ENCODE assay signal across 23 mouse cellular contexts in genomic region chr1:36331743-36332142, GRCm38 (mm10). TPM values are rescaled to one million over a fixed set of nuclear protein-coding genes. Genes with fewer than 3 reads are reported as not detected.
DNase-seq lines count a peak whose midpoint lies in the region; ATAC-seq and TF ChIP-seq lines count a peak whose summit lies in the region.
"Had no signal": no experiment of that assay in that cellular context is flagged by ENCODE, and none has a peak within 500 bp of the region (broad histone marks: within the 10 kb centered on the region; RNA-seq: fewer than 3 reads in every experiment).

No protein-coding gene starts in this region.

- no peak for TF ChIP-seq CTCF in forebrain, postnatal 0 days (IDR thresholded peaks at IDR 0.05; ENCODE audit: low read depth)
- no peak for TF ChIP-seq CTCF in intestine, postnatal 0 days (IDR thresholded peaks at IDR 0.05; ENCODE audit: low read depth)

- peak; percentile 25 for DNase-seq in forebrain, embryonic 11.5 days (ENCODE audit: low spot score)
- DNase-seq in forebrain, postnatal 0 days: no peak
- no peak for DNase-seq in thymus, postnatal 25 days
- DNase-seq in heart, adult 9 months (ENCODE audit: low spot score in 2 of 2): no peak
- DNase-seq in kidney, adult 8-10 months: no peak
- DNase-seq: adrenal gland, adult 2 months; adrenal gland, adult 8-10 months; adrenal gland, postnatal 10 days; adrenal gland, postnatal 14 days; adrenal gland, postnatal 25 days; adrenal gland, postnatal 36 days; B cell, adult 2 months; cerebellum, adult 11 months; cerebellum, adult 11-12 months had no signal

- H3K9me3 ChIP-seq in forebrain, embryonic 11.5 days (ENCODE audit: control insufficient read depth, low read length): no peaks in the 10 kb centered on the region
- H3K9me3 ChIP-seq in forebrain, postnatal 0 days (ENCODE audit: low read length): no peaks in the 10 kb centered on the region
- no peaks in the 10 kb centered on the region for H3K9me3 ChIP-seq in intestine, embryonic 15.5 days
- H3K9me3 ChIP-seq in intestine, embryonic 16.5 days (ENCODE audit: control insufficient read depth, low read length): no peaks in the 10 kb centered on the region
- no peaks in the 10 kb centered on the region for H3K9me3 ChIP-seq in intestine, postnatal 0 days (ENCODE audit: control insufficient read depth)
- H3K9me3 ChIP-seq: G1E had no signal

- H3K4me2 ChIP-seq in forebrain, embryonic 11.5 days (ENCODE audit: low read depth, low read length, severe bottlenecking): no peak overlapping the region
- no peak overlapping the region for H3K4me2 ChIP-seq in forebrain, postnatal 0 days (ENCODE audit: low read depth)
- H3K4me2 ChIP-seq in intestine, embryonic 15.5 days (replicated peaks): no peak overlapping the region
- no peak overlapping the region for H3K4me2 ChIP-seq in intestine, embryonic 16.5 days (ENCODE audit: low read depth, low read length)
- no peak overlapping the region for H3K4me2 ChIP-seq in intestine, postnatal 0 days (replicated peaks; ENCODE audit: low read depth)

- H3K27ac ChIP-seq in forebrain, embryonic 11.5 days (ENCODE audit: low read depth, low read length): no peak overlapping the region
- H3K27ac ChIP-seq in forebrain, postnatal 0 days (ENCODE audit: low read depth, low read length): no peak overlapping the region
- H3K27ac ChIP-seq in intestine, embryonic 15.5 days: no peak overlapping the region
- no peak overlapping the region for H3K27ac ChIP-seq in intestine, embryonic 16.5 days (ENCODE audit: low read length)
- no peak overlapping the region for H3K27ac ChIP-seq in intestine, postnatal 0 days (ENCODE audit: low read depth, low read length)

- no peak for ATAC-seq in forebrain, embryonic 11.5 days (replicated peaks; ENCODE audit: low FRiP score)
- no peak for ATAC-seq in forebrain, postnatal 0 days
- ATAC-seq in intestine, embryonic 15.5 days: peak; percentile 46; the same call in 1 of the 2 replicates
- peak; percentile 62 for ATAC-seq in intestine, embryonic 16.5 days
- ATAC-seq in intestine, postnatal 0 days: peak; percentile 62
- ATAC-seq: activated CD4-positive, CD25-positive, alpha-beta regulatory T cell, adult 4 months; CD4-positive, CD25-positive, alpha-beta regulatory T cell, adult 4 months; Patski had no signal

- no peak overlapping the region for H3K4me3 ChIP-seq in forebrain, embryonic 11.5 days (ENCODE audit: low read depth, low read length)
- no peak overlapping the region for H3K4me3 ChIP-seq in forebrain, postnatal 0 days (ENCODE audit: low read depth, low read length)
- H3K4me3 ChIP-seq in intestine, embryonic 15.5 days (replicated peaks): no peak overlapping the region
- no peak overlapping the region for H3K4me3 ChIP-seq in intestine, embryonic 16.5 days (ENCODE audit: low read length)
- H3K4me3 ChIP-seq in intestine, postnatal 0 days (ENCODE audit: low read depth, low read length): no peak overlapping the region

- no peaks in the 10 kb centered on the region for H3K27me3 ChIP-seq in forebrain, embryonic 11.5 days (ENCODE audit: control insufficient read depth, insufficient read depth, low read length)
- H3K27me3 ChIP-seq in forebrain, postnatal 0 days (ENCODE audit: insufficient read depth, low read length): no peaks in the 10 kb centered on the region
- no peaks in the 10 kb centered on the region for H3K27me3 ChIP-seq in intestine, embryonic 15.5 days (replicated peaks)
- no peaks in the 10 kb centered on the region for H3K27me3 ChIP-seq in intestine, embryonic 16.5 days (replicated peaks; ENCODE audit: control insufficient read depth, insufficient read depth, low read length)
- no peaks in the 10 kb centered on the region for H3K27me3 ChIP-seq in intestine, postnatal 0 days (replicated peaks; ENCODE audit: control insufficient read depth, insufficient read depth, low read length)
- H3K27me3 ChIP-seq: CH12.LX, Patski had no signal

- peaks cover 5% of the 10 kb centered on the region for H3K36me3 ChIP-seq in forebrain, embryonic 11.5 days (ENCODE audit: control insufficient read depth, insufficient read depth, low read length)
- H3K36me3 ChIP-seq in forebrain, postnatal 0 days (ENCODE audit: insufficient read depth): peaks cover 22% of the 10 kb centered on the region
- peaks cover 11% of the 10 kb centered on the region for H3K36me3 ChIP-seq in intestine, embryonic 15.5 days
- peaks cover 14% of the 10 kb centered on the region for H3K36me3 ChIP-seq in intestine, embryonic 16.5 days (ENCODE audit: control insufficient read depth, insufficient read depth, low read length)
- H3K36me3 ChIP-seq in intestine, postnatal 0 days (ENCODE audit: control insufficient read depth, insufficient read depth): peaks cover 17% of the 10 kb centered on the region

- H3K9ac ChIP-seq in forebrain, embryonic 11.5 days (ENCODE audit: low read length): no peak overlapping the region
- H3K9ac ChIP-seq in forebrain, postnatal 0 days: no peak overlapping the region
- H3K9ac ChIP-seq in intestine, embryonic 15.5 days: no peak overlapping the region
- no peak overlapping the region for H3K9ac ChIP-seq in intestine, embryonic 16.5 days (ENCODE audit: low read depth, low read length)
- H3K9ac ChIP-seq in intestine, postnatal 0 days (ENCODE audit: low read depth, low read length): no peak overlapping the region

- no peaks in the 10 kb centered on the region for H3K4me1 ChIP-seq in forebrain, embryonic 11.5 days (replicated peaks; ENCODE audit: control insufficient read depth, insufficient read depth, low read length)
- H3K4me1 ChIP-seq in forebrain, postnatal 0 days (ENCODE audit: insufficient read depth): no peaks in the 10 kb centered on the region
- no peaks in the 10 kb centered on the region for H3K4me1 ChIP-seq in intestine, embryonic 15.5 days (replicated peaks)
- H3K4me1 ChIP-seq in intestine, embryonic 16.5 days (ENCODE audit: control insufficient read depth, insufficient read depth, low read length): no peaks in the 10 kb centered on the region; the same call in 1 of the 2 replicates
- H3K4me1 ChIP-seq in intestine, postnatal 0 days (replicated peaks; ENCODE audit: control insufficient read depth, insufficient read depth, low read length): no peaks in the 10 kb centered on the region

- 80% methylated on average over 6 of the region's 6 CpGs for WGBS in forebrain, embryonic 11.5 days
- WGBS in forebrain, postnatal 0 days: 78% methylated on average over 6 of the region's 6 CpGs
- 72% methylated on average over 6 of the region's 6 CpGs for WGBS in intestine, embryonic 15.5 days
- WGBS in intestine, embryonic 16.5 days: 66% methylated on average over 6 of the region's 6 CpGs
- 46% methylated on average over 6 of the region's 6 CpGs for WGBS in intestine, postnatal 0 days

RNA-seq across cellular contexts. Expression of gene Arid5a, which starts 24.2 kb away (rescaled TPM):
- polyA plus RNA-seq in forebrain, embryonic 11.5 days (2014; fragmentation: Nextera tagmentation; extraction: Ambion mirVana): 2.5 and 3.3 TPM in 2 replicates
- total RNA-seq in forebrain, postnatal 0 days (2014; rRNA removed): 3.9 and 9.8 TPM in 2 replicates
- 2.2 and 3.4 TPM in 2 replicates for polyA plus RNA-seq in forebrain, postnatal 0 days (2015; fragmentation: Nextera tagmentation; extraction: Ambion mirVana)
- 3.2 and 5.3 TPM in 2 replicates for polyA plus RNA-seq in intestine, embryonic 15.5 days (2015; fragmentation: Nextera tagmentation; extraction: Ambion mirVana)
- polyA plus RNA-seq in intestine, embryonic 16.5 days (2015; fragmentation: Nextera tagmentation; extraction: Ambion mirVana): 4.1 and 4.8 TPM in 2 replicates
- 3.6 and 3.7 TPM in 2 replicates for polyA plus RNA-seq in intestine, postnatal 0 days (2015; fragmentation: Nextera tagmentation; extraction: Ambion mirVana)

RNA-seq across cellular contexts. Expression of gene Kansl3, which starts 37.2 kb away (rescaled TPM):
- 46.2 and 49.6 TPM in 2 replicates for polyA plus RNA-seq in forebrain, embryonic 11.5 days (2014; fragmentation: Nextera tagmentation; extraction: Ambion mirVana)
- total RNA-seq in forebrain, postnatal 0 days (2014; rRNA removed): 43.9 and 53.6 TPM in 2 replicates
- polyA plus RNA-seq in forebrain, postnatal 0 days (2015; fragmentation: Nextera tagmentation; extraction: Ambion mirVana): 18.6 and 27.8 TPM in 2 replicates
- polyA plus RNA-seq in intestine, embryonic 15.5 days (2015; fragmentation: Nextera tagmentation; extraction: Ambion mirVana): 32.2 and 36.5 TPM in 2 replicates
- polyA plus RNA-seq in intestine, embryonic 16.5 days (2015; fragmentation: Nextera tagmentation; extraction: Ambion mirVana): 33.3 and 33.8 TPM in 2 replicates
- 18.6 and 19.1 TPM in 2 replicates for polyA plus RNA-seq in intestine, postnatal 0 days (2015; fragmentation: Nextera tagmentation; extraction: Ambion mirVana)

RNA-seq across cellular contexts. Expression of gene Fer1l5, which starts 40.3 kb away (rescaled TPM):
- polyA plus RNA-seq in forebrain, embryonic 11.5 days (2014; fragmentation: Nextera tagmentation; extraction: Ambion mirVana): 1.4 and 1.9 TPM in 2 replicates
- 0.15 TPM in 1 of 2 replicates, not detected in the other for total RNA-seq in forebrain, postnatal 0 days (2014; rRNA removed)
- 1.0 and 1.2 TPM in 2 replicates for polyA plus RNA-seq in forebrain, postnatal 0 days (2015; fragmentation: Nextera tagmentation; extraction: Ambion mirVana)
- 0.43 and 0.80 TPM in 2 replicates for polyA plus RNA-seq in intestine, embryonic 15.5 days (2015; fragmentation: Nextera tagmentation; extraction: Ambion mirVana)
- polyA plus RNA-seq in intestine, embryonic 16.5 days (2015; fragmentation: Nextera tagmentation; extraction: Ambion mirVana): 0.50 and 0.66 TPM in 2 replicates
- polyA plus RNA-seq in intestine, postnatal 0 days (2015; fragmentation: Nextera tagmentation; extraction: Ambion mirVana): 0.13 and 0.17 TPM in 2 replicates
- total RNA-seq: adrenal gland, postnatal 14 days; adrenal gland, postnatal 25 days; CH12.LX; G1E; MEL had no signal
- polyA plus RNA-seq: G1E had no signal

RNA-seq across cellular contexts. Expression of gene Neurl3, which starts 57.3 kb away (rescaled TPM):
- polyA plus RNA-seq in forebrain, embryonic 11.5 days (2014; fragmentation: Nextera tagmentation; extraction: Ambion mirVana): 0.16 and 0.47 TPM in 2 replicates
- 0.43 and 0.54 TPM in 2 replicates for total RNA-seq in forebrain, postnatal 0 days (2014; rRNA removed)
- 0.53 and 0.85 TPM in 2 replicates for polyA plus RNA-seq in forebrain, postnatal 0 days (2015; fragmentation: Nextera tagmentation; extraction: Ambion mirVana)
- polyA plus RNA-seq in intestine, embryonic 15.5 days (2015; fragmentation: Nextera tagmentation; extraction: Ambion mirVana): 24.2 and 25.6 TPM in 2 replicates
- polyA plus RNA-seq in intestine, embryonic 16.5 days (2015; fragmentation: Nextera tagmentation; extraction: Ambion mirVana): 29.6 and 31.0 TPM in 2 replicates
- polyA plus RNA-seq in intestine, postnatal 0 days (2015; fragmentation: Nextera tagmentation; extraction: Ambion mirVana): 15.6 and 15.8 TPM in 2 replicates

Comparison
In these comparisons a context has a peak if more than half of its experiments do, and no peak if none do; other contexts are left out.
1. ATAC-seq: peak in intestine, embryonic 15.5 days (single experiment), intestine, embryonic 16.5 days (single experiment) and intestine, postnatal 0 days (single experiment); none in forebrain, embryonic 11.5 days (single experiment) and forebrain, postnatal 0 days (single experiment).